Mouse (Mus musculus): ENCODE measurements around the gene Ptgir. TPM values are rescaled to one million over a fixed set of nuclear protein-coding genes. Genes with fewer than 3 reads are reported as not detected.

The Ptgir gene
- polyA plus RNA-seq, 1 experiment from 2014 or later = 0.94 TPM

DNA sequence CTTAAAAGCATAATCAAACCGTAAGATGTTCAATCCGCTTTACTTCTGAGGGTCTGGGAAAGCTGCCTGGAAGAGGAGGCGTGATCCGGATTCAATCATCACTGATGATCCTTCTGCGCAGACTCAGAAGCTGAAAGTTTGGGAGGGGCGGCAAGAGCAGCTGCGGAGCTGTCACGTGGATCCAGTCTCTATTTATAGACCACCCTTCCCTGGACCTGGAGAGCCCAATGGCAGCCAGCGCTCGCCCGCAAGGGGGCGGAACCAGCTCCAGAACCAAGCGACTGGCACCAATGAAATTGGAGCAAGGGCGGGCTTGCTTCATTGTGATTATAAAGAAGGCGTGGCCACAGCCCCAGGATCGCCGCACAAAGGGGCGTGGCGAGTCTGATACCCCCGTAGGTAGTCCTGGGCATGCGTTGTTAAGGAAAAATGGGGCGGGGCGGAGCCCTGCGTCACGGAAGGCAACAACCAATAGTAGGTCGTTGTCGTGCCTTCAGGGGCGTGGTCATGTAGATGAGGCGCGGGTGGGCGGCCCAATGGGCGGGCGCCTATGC lies 31.5 kb upstream of the Ptgir start:
- peak; percentile 95 for ATAC-seq (ENCODE audit: low FRiP score)
- peak; percentile 100 for DNase-seq (ENCODE audit: low spot score, missing footprints)
- WGBS = under 1% methylated on average over 33 of the region's 33 CpGs
- H3K27ac ChIP-seq (ENCODE audit: low read depth, low read length) = peak overlapping the region; percentile 57
- peaks cover 19% of the 10 kb centered on the region for H3K4me1 ChIP-seq (ENCODE audit: control insufficient read depth, insufficient read depth, low read length)
- no peaks in the 10 kb centered on the region for H3K36me3 ChIP-seq (ENCODE audit: control insufficient read depth, insufficient read depth, low read length)
- H3K4me3 ChIP-seq (ENCODE audit: low read depth, low read length) = peak overlapping the region; percentile 50
- no peak overlapping the region; the same call in 1 of the 2 replicates for H3K9ac ChIP-seq (ENCODE audit: low read length)
- H3K4me2 ChIP-seq = peak overlapping the region; percentile 75
- no peaks in the 10 kb centered on the region for H3K27me3 ChIP-seq (ENCODE audit: control insufficient read depth, insufficient read depth, low read length)
- no peaks in the 10 kb centered on the region for H3K9me3 ChIP-seq (ENCODE audit: control insufficient read depth, low read length)

GRCm38 (mm10) chr7:16875310-16875325 lies 31.2 kb upstream of the Ptgir start, which contains the start of gene Dact3:
Dact3 (plus strand) TSS chr7:16875317.
- WGBS = 0% methylated on average over 1 of the region's 1 CpGs
- H3K9ac ChIP-seq (ENCODE audit: low read length) = peak within 1 kb of the TSS; percentile 80
- H3K4me3 ChIP-seq (ENCODE audit: low read depth, low read length) = peak within 1 kb of the TSS; percentile 50
- peak within 1 kb of the TSS; percentile 57 for H3K27ac ChIP-seq (ENCODE audit: low read depth, low read length)
- H3K4me2 ChIP-seq = peak within 1 kb of the TSS; percentile 75
- peaks cover 21% of the 10 kb centered on the region for H3K4me1 ChIP-seq (ENCODE audit: control insufficient read depth, insufficient read depth, low read length)
- no peaks in the 10 kb centered on the region for H3K36me3 ChIP-seq (ENCODE audit: control insufficient read depth, insufficient read depth, low read length)
- no peak for ATAC-seq (ENCODE audit: low FRiP score)
- H3K9me3 ChIP-seq (ENCODE audit: control insufficient read depth, low read length) = no peaks in the 10 kb centered on the region
- no peaks in the 10 kb centered on the region for H3K27me3 ChIP-seq (ENCODE audit: control insufficient read depth, insufficient read depth, low read length)
- no peak for DNase-seq (ENCODE audit: low spot score, missing footprints)

GRCm38 (mm10) chr7:16875326-16875725 lies 31.0 kb upstream of the Ptgir start:
- WGBS = 0% methylated on average over 40 of the region's 42 CpGs

GRCm38 (mm10) chr7:16876006-16876405 lies 30.3 kb upstream of the Ptgir start:
- H3K4me1 ChIP-seq (ENCODE audit: control insufficient read depth, insufficient read depth, low read length) = peaks cover 30% of the 10 kb centered on the region
- no peak overlapping the region for H3K27ac ChIP-seq (ENCODE audit: low read depth, low read length)
- no peaks in the 10 kb centered on the region for H3K36me3 ChIP-seq (ENCODE audit: control insufficient read depth, insufficient read depth, low read length)
- peak overlapping the region; percentile 75 for H3K4me2 ChIP-seq
- H3K9me3 ChIP-seq (ENCODE audit: control insufficient read depth, low read length) = no peaks in the 10 kb centered on the region
- DNase-seq (ENCODE audit: low spot score, missing footprints) (peak; percentile 89), ATAC-seq (ENCODE audit: low FRiP score) (no peak)
- peak overlapping the region; percentile 80 for H3K9ac ChIP-seq (ENCODE audit: low read length)
- no peaks in the 10 kb centered on the region for H3K27me3 ChIP-seq (ENCODE audit: control insufficient read depth, insufficient read depth, low read length)
- 9% methylated on average over 11 of the region's 11 CpGs for WGBS
- peak overlapping the region; percentile 50 for H3K4me3 ChIP-seq (ENCODE audit: low read depth, low read length)

More at GRCm38 (mm10) chr7:16875326-16875725, 31.0 kb upstream of the Ptgir start:
- Histone ChIP-seq H3K27ac (ENCODE audit: low read depth, low read length) (0 out of 2 replicates have a peak overlapping the region, but pooled peaks have one; percentile 1), H3K9ac (ENCODE audit: low read length) (peak overlapping the region; percentile 80), H3K27me3 (ENCODE audit: control insufficient read depth, insufficient read depth, low read length) (no peaks in the 10 kb centered on the region), H3K4me1 (ENCODE audit: control insufficient read depth, insufficient read depth, low read length) (peaks cover 23% of the 10 kb centered on the region), H3K4me2 (peak overlapping the region; percentile 75), H3K9me3 (ENCODE audit: control insufficient read depth, low read length) (no peaks in the 10 kb centered on the region), H3K4me3 (ENCODE audit: low read depth, low read length) (peak overlapping the region; percentile 50), H3K36me3 (ENCODE audit: control insufficient read depth, insufficient read depth, low read length) (no peaks in the 10 kb centered on the region)
- ATAC-seq (ENCODE audit: low FRiP score) = no peak; the same call in 1 of the 2 replicates
- no peak for DNase-seq (ENCODE audit: low spot score, missing footprints)

DNA sequence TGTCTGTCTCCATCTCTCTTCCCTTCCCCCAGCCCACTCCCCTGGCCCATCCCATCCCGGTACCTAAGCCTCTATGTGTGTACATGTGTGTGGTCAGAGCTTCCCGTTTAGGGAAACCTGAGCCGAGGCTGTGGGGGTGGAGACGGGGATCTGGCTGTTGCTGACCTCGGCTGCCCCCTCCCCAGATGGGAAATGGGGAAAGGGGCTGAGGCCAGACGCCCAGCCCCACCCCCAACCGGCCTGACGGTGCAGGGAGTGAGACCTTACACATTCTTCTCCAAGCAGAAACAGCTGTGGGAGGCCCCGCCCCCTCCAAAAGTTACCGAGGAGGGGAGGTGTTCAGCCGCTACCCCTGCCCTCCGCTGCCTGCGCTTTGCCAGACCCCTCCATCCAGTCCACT lies 29.7 kb upstream of the Ptgir start:
- peak overlapping the region; percentile 45; the same call in 1 of the 2 replicates for H3K9ac ChIP-seq (ENCODE audit: low read length)
- peaks cover 30% of the 10 kb centered on the region for H3K4me1 ChIP-seq (ENCODE audit: control insufficient read depth, insufficient read depth, low read length)
- 2% methylated on average over 12 of the region's 13 CpGs for WGBS
- peak overlapping the region; percentile 50 for H3K4me3 ChIP-seq (ENCODE audit: low read depth, low read length)
- no peaks in the 10 kb centered on the region for H3K36me3 ChIP-seq (ENCODE audit: control insufficient read depth, insufficient read depth, low read length)
- no peaks in the 10 kb centered on the region for H3K27me3 ChIP-seq (ENCODE audit: control insufficient read depth, insufficient read depth, low read length)
- H3K9me3 ChIP-seq (ENCODE audit: control insufficient read depth, low read length) = no peaks in the 10 kb centered on the region
- H3K27ac ChIP-seq (ENCODE audit: low read depth, low read length) = no peak overlapping the region; the same call in 1 of the 2 replicates
- peak overlapping the region; percentile 75 for H3K4me2 ChIP-seq
- ATAC-seq (ENCODE audit: low FRiP score) = no peak
- peak; percentile 94 for DNase-seq (ENCODE audit: low spot score, missing footprints)

DNA sequence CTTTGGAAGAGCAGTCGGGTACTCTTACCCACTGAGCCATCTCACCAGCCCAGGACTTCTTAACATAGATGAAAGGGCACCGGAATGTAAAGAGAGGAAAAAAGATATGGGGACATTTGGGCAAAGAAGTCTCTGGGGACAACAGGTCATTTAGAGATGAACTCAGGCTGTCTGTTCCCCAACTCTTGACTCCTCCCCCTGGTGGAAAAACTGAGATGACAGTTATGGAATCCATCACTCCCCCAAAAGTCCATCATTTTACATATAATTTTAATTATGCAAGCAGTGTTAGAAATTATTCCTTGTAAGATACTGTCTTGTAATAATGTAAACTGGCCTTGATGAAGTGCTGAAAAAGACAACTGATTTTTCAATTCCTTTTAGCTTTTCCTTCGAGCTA lies 28.6 kb upstream of the Ptgir start:
- Histone ChIP-seq H3K9ac (ENCODE audit: low read length) (no peak overlapping the region), H3K36me3 (ENCODE audit: control insufficient read depth, insufficient read depth, low read length) (peaks cover 2% of the 10 kb centered on the region; the same call in 1 of the 2 replicates), H3K4me3 (ENCODE audit: low read depth, low read length) (no peak overlapping the region), H3K9me3 (ENCODE audit: control insufficient read depth, low read length) (no peaks in the 10 kb centered on the region), H3K4me2 (no peak overlapping the region), H3K27ac (ENCODE audit: low read depth, low read length) (no peak overlapping the region), H3K27me3 (ENCODE audit: control insufficient read depth, insufficient read depth, low read length) (no peaks in the 10 kb centered on the region), H3K4me1 (ENCODE audit: control insufficient read depth, insufficient read depth, low read length) (peaks cover 30% of the 10 kb centered on the region)
- 82% methylated on average over 3 of the region's 3 CpGs for WGBS
- ATAC-seq (ENCODE audit: low FRiP score) = no peak
- no peak for DNase-seq (ENCODE audit: low spot score, missing footprints)

DNA sequence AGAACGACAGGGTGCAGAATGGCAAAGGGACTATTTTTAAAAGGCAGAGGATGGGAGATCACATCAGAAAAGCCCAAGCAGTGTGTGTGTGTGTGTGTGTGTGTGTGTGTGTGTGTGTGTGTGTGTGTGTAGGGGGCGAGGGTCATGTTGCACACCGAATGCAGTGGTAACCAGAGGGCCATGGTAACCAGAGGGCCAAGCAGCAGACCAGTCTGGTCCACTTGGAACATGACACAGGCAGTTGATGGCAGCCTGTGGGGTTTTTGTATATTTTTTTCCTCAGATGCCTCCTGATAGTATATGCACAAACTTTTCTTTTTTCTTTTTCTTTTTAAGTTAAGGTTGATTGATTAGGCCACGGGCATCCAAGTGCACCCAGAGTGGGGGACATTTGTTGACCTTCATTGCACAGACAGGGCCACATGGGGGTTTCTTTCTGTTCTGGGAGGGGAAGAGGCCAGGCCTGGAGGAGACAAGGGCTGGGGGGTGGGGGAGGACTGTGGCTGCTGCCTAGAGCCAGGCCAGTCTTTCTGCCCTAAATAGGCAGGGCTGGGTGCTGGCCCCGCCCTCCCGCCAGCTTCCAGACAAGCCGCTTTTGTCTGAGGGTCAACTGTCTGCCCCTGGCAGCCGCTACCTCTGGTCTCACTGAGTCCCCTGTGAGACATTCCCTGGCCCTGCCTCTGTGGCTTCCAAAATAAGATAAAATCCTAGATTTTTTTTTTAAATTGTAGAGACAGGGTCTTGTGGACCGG lies 26.3 kb upstream of the Ptgir start:
- Histone ChIP-seq H3K4me2 (peak overlapping the region; percentile 30), H3K9me3 (ENCODE audit: control insufficient read depth, low read length) (no peaks in the 10 kb centered on the region), H3K4me3 (ENCODE audit: low read depth, low read length) (no peak overlapping the region), H3K27ac (ENCODE audit: low read depth, low read length) (peak overlapping the region; percentile 84), H3K36me3 (ENCODE audit: control insufficient read depth, insufficient read depth, low read length) (peaks cover 2% of the 10 kb centered on the region; the same call in 1 of the 2 replicates), H3K4me1 (ENCODE audit: control insufficient read depth, insufficient read depth, low read length) (peaks cover 30% of the 10 kb centered on the region), H3K27me3 (ENCODE audit: control insufficient read depth, insufficient read depth, low read length) (peaks cover 15% of the 10 kb centered on the region), H3K9ac (ENCODE audit: low read length) (peak overlapping the region; percentile 26)
- peak; percentile 95 for DNase-seq (ENCODE audit: low spot score, missing footprints)
- peak; percentile 75 for ATAC-seq (ENCODE audit: low FRiP score)
- WGBS = 21% methylated on average over 9 of the region's 9 CpGs

GRCm38 (mm10) chr7:16880615-16881014 lies 25.7 kb upstream of the Ptgir start:
- Histone ChIP-seq H3K4me3 (ENCODE audit: low read depth, low read length) (no peak overlapping the region), H3K4me2 (peak overlapping the region; percentile 30), H3K36me3 (ENCODE audit: control insufficient read depth, insufficient read depth, low read length) (peaks cover 2% of the 10 kb centered on the region; the same call in 1 of the 2 replicates), H3K27ac (ENCODE audit: low read depth, low read length) (peak overlapping the region; percentile 84), H3K27me3 (ENCODE audit: control insufficient read depth, insufficient read depth, low read length) (peaks cover 22% of the 10 kb centered on the region), H3K4me1 (ENCODE audit: control insufficient read depth, insufficient read depth, low read length) (peaks cover 29% of the 10 kb centered on the region), H3K9ac (ENCODE audit: low read length) (peak overlapping the region; percentile 26; the same call in 1 of the 2 replicates), H3K9me3 (ENCODE audit: control insufficient read depth, low read length) (peaks cover 1% of the 10 kb centered on the region; the same call in 1 of the 2 replicates)
- WGBS = 18% methylated on average over 5 of the region's 5 CpGs
- ATAC-seq (ENCODE audit: low FRiP score) (peak; percentile 3; the same call in 1 of the 2 replicates), DNase-seq (ENCODE audit: low spot score, missing footprints) (no peak)

DNA sequence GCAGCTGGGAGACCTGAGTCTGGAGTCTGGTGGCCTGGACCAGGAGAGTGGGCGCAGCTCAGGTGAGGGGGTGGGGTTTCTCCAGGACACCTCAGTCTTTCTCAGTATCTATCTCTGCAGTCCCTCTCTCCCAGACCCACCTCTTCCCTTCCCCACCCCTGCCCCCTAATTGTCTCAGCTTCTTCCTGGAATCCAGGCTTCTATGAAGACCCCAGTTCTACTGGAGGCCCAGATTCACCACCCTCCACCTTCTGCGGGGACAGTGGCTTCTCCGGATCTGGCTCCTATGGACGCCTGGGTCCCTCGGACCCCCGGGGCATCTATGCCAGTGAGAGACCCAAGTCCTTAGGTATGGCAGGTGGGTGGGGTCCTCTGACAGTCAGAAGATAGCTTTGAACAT lies 23.1 kb upstream of the Ptgir start:
- 95% methylated on average over 6 of the region's 6 CpGs for WGBS

More for the DNA sequence above, 23.1 kb upstream of the Ptgir start:
- Histone ChIP-seq H3K9me3 (ENCODE audit: control insufficient read depth, low read length) (peaks cover 7% of the 10 kb centered on the region), H3K27ac (ENCODE audit: low read depth, low read length) (no peak overlapping the region), H3K4me3 (ENCODE audit: low read depth, low read length) (no peak overlapping the region), H3K36me3 (ENCODE audit: control insufficient read depth, insufficient read depth, low read length) (peaks cover 8% of the 10 kb centered on the region; the same call in 1 of the 2 replicates), H3K9ac (ENCODE audit: low read length) (no peak overlapping the region), H3K27me3 (ENCODE audit: control insufficient read depth, insufficient read depth, low read length) (peaks cover 39% of the 10 kb centered on the region), H3K4me2 (no peak overlapping the region), H3K4me1 (ENCODE audit: control insufficient read depth, insufficient read depth, low read length) (peaks cover 14% of the 10 kb centered on the region)
- no peak for DNase-seq (ENCODE audit: low spot score, missing footprints)
- no peak for ATAC-seq (ENCODE audit: low FRiP score)

All from midbrain, embryonic 11.5 days (tissue).